Mouse (Mus musculus) forebrain, embryonic 12.5 days (tissue): ENCODE measurements around the gene Aak1. TPM values are rescaled to one million over a fixed set of nuclear protein-coding genes. Genes with fewer than 3 reads are reported as not detected.
A peak's percentile ranks its signal among the peaks of the same experiment; 100 is the strongest.

Experiments
- ATAC-seq: fragments of 200-750 bp; cut with Nextera tagmentation; 2 replicates; pipeline ENCODE4 v1.8.0; 2017; ENCODE audit warnings: moderate TSS enrichment; ENCODE audit not compliant: low FRiP score
- H3K27ac ChIP-seq: fragments of 300-500 bp; sonication (generic); 2 replicates; pipeline ENCODE4 v1.5.1; 2016; ENCODE audit warnings: mild to moderate bottlenecking
- H3K27me3 ChIP-seq: fragments of 300-500 bp; sonication (generic); 2 replicates; pipeline ENCODE4 v1.6.1; 2016; ENCODE audit warnings: mild to moderate bottlenecking
- H3K36me3 ChIP-seq: fragments of 300-500 bp; sonication (generic); replicated peaks from 2 replicates; pipeline ENCODE4 v1.6.1; 2016; ENCODE audit warnings: mild to moderate bottlenecking
- H3K4me1 ChIP-seq: fragments of 300-500 bp; sonication (generic); 2 replicates; pipeline ENCODE4 v1.6.1; 2016
- H3K4me2 ChIP-seq: fragments of 300-500 bp; sonication (generic); 2 replicates; pipeline ENCODE4 v1.6.1; 2016; ENCODE audit warnings: mild to moderate bottlenecking, moderate library complexity
- H3K4me3 ChIP-seq: fragments of 300-500 bp; sonication (generic); replicated peaks from 2 replicates; pipeline ENCODE4 v1.5.1; 2016; ENCODE audit warnings: mild to moderate bottlenecking
- H3K9ac ChIP-seq: fragments of 300-500 bp; sonication (generic); 2 replicates; pipeline ENCODE4 v1.6.1; 2016; ENCODE audit warnings: mild to moderate bottlenecking
- H3K9me3 ChIP-seq: fragments of 300-500 bp; sonication (generic); 2 replicates; pipeline ENCODE4 v1.6.1; 2016
- WGBS: fragments of 180-500 bp; shearing (Covaris S2); methylation state at CpG from one replicate; pipeline ENCODE4 v1.1.7; 2016; 5-methylcytosine and 5-hydroxymethylcytosine counted together
- polyA plus RNA-seq: library from polyadenylated mRNA; unstranded; fragments of >200 nt; fragmentation: Nextera tagmentation; extraction: Ambion mirVana; gene quantifications from 2 replicates; pipeline ENCODE4 v1.2.1, GENCODE M21; 2016

Gene Aak1
- polyA plus RNA-seq: 29.7 and 32.9 TPM in 2 replicates

GRCm38 (mm10) chr6:86848915-86849644 is at the start of gene Aak1:
Gene Aak1 (plus strand): TSS chr6:86849517.
- Histone ChIP-seq H3K36me3 (no peaks in the 10 kb centered on the region), H3K4me2 (peak within 1 kb of the TSS; percentile 92), H3K9ac (peak within 1 kb of the TSS; percentile 92), H3K27ac (peak within 1 kb of the TSS; percentile 97), H3K9me3 (no peaks in the 10 kb centered on the region), H3K4me3 (peak within 1 kb of the TSS; percentile 89), H3K4me1 (peaks cover 41% of the 10 kb centered on the region), H3K27me3 (no peaks in the 10 kb centered on the region)
- under 1% methylated on average over 60 of the region's 60 CpGs for WGBS
- peak; percentile 94 for ATAC-seq

DNA sequence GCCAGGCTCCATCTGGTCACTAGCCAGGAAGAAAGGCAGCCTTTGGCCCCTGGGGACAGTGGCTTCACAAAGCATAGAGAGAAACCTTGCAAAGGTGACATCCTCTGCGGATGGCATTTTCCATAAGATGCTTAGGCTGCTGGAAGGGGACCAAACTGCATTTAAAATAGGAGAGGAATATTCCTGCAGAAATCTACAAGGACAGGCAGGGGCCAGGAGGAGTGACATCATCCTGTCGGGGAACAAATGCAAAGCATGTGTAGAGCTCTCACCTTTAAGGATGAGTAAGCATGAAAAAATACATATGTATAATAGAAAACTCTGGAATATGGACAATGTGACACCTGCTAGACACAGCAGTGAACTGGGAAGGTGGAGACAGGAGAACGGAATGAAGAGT is 48.9 kb upstream of the Aak1 start:
- H3K36me3 ChIP-seq: no peaks in the 10 kb centered on the region
- H3K4me3 ChIP-seq: no peak overlapping the region
- no peak overlapping the region for H3K9ac ChIP-seq
- 88% methylated on average over 3 of the region's 3 CpGs for WGBS
- H3K9me3 ChIP-seq: no peaks in the 10 kb centered on the region
- ATAC-seq: no peak
- H3K4me1 ChIP-seq: no peaks in the 10 kb centered on the region
- peaks cover 10% of the 10 kb centered on the region for H3K27me3 ChIP-seq
- H3K4me2 ChIP-seq: no peak overlapping the region
- no peak overlapping the region for H3K27ac ChIP-seq

- no peaks in the 10 kb centered on the region for H3K4me1 ChIP-seq
- no peak overlapping the region for H3K4me3 ChIP-seq
- no peak overlapping the region for H3K9ac ChIP-seq
- H3K36me3 ChIP-seq: no peaks in the 10 kb centered on the region
- peaks cover 2% of the 10 kb centered on the region for H3K27me3 ChIP-seq
- no peak overlapping the region for H3K27ac ChIP-seq
- no peak overlapping the region for H3K4me2 ChIP-seq
- no peak for ATAC-seq
- WGBS: 50% methylated on average over 11 of the region's 11 CpGs
- no peaks in the 10 kb centered on the region for H3K9me3 ChIP-seq
Measured at GRCm38 (mm10) chr6:86801431-86801830, 47.9 kb upstream of the Aak1 start.

GRCm38 (mm10) chr6:86804646-86805045 is 44.7 kb upstream of the Aak1 start:
- H3K27ac ChIP-seq: no peak overlapping the region

DNA sequence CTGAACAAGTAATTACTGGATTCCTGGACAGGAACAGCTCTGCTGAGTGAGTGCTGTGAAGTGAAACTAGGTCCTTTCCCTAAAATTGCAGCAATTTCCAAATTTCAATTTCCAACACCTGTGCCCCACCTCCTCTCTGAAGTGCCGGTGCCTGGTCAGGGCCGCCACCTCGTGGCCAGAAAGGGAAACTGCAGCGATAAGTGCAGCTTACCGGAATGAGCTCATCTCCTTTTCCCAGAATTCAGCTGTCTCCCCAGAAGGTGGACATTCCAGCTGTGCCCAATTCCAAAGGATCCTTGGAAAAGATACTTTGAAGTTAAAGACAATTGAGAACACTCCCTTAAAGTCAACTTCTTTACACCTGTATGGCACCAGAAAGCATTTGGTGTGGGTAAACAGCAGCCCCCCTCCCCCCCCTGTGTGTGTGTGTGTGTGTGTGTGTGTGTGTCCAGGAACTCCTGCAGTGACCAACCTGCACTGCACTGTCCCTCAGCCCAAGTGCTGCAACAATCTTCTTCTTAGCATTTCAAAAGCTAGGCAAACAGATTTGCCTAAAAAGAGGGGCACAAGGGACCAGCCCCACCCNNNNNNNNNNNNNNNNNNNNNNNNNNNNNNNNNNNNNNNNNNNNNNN is 42.7 kb upstream of the Aak1 start:
- no peak for ATAC-seq
- Histone ChIP-seq H3K36me3 (no peaks in the 10 kb centered on the region), H3K9me3 (no peaks in the 10 kb centered on the region), H3K4me2 (no peak overlapping the region), H3K4me3 (no peak overlapping the region), H3K27ac (no peak overlapping the region), H3K4me1 (peaks cover 4% of the 10 kb centered on the region; the same call in 1 of the 2 replicates), H3K27me3 (peaks cover 5% of the 10 kb centered on the region; the same call in 1 of the 2 replicates), H3K9ac (no peak overlapping the region)
- 4% methylated on average over 5 of the region's 5 CpGs for WGBS

More at GRCm38 (mm10) chr6:86804646-86805045, 44.7 kb upstream of the Aak1 start:
- Histone ChIP-seq H3K27me3 (peaks cover 5% of the 10 kb centered on the region; the same call in 1 of the 2 replicates), H3K36me3 (no peaks in the 10 kb centered on the region), H3K4me1 (no peaks in the 10 kb centered on the region), H3K4me2 (no peak overlapping the region), H3K9me3 (no peaks in the 10 kb centered on the region), H3K4me3 (no peak overlapping the region), H3K9ac (no peak overlapping the region)
- ATAC-seq: no peak
- 81% methylated on average over 3 of the region's 3 CpGs for WGBS

DNA sequence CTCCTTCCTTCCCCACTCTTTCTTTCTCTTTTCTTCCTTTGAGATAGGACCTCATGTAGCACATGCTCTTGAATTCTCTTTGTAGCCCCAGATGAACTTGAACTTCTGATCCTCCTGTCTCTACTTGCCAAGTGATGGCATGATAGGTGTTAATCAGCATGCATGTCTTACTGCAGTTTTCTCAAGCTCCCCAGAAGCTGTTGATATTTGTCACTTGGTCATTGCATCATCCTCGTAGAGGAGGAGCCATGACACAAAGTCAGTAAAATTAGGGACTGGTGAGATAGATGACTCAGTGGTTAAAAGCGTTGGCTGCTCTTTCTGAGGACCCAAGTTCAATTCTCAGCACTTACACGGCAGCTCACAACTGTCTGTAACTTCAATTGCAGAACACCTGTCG is 36.4 kb upstream of the Aak1 start:
- H3K27ac ChIP-seq: no peak overlapping the region
- peaks cover 14% of the 10 kb centered on the region for H3K4me1 ChIP-seq
- no peak overlapping the region for H3K9ac ChIP-seq
- H3K4me2 ChIP-seq: no peak overlapping the region
- H3K4me3 ChIP-seq: no peak overlapping the region
- 62% methylated on average over 4 of the region's 4 CpGs for WGBS
- ATAC-seq: no peak
- H3K27me3 ChIP-seq: peaks cover 5% of the 10 kb centered on the region; the same call in 1 of the 2 replicates
- no peaks in the 10 kb centered on the region for H3K36me3 ChIP-seq
- no peaks in the 10 kb centered on the region for H3K9me3 ChIP-seq

- H3K4me2 ChIP-seq: no peak overlapping the region
- H3K9ac ChIP-seq: no peak overlapping the region
- no peak overlapping the region for H3K4me3 ChIP-seq
- peaks cover 14% of the 10 kb centered on the region for H3K4me1 ChIP-seq
- 25% methylated on average over 3 of the region's 3 CpGs for WGBS
- peaks cover 2% of the 10 kb centered on the region; the same call in 1 of the 2 replicates for H3K27me3 ChIP-seq
- H3K9me3 ChIP-seq: no peaks in the 10 kb centered on the region
- no peak for ATAC-seq
- no peaks in the 10 kb centered on the region for H3K36me3 ChIP-seq
- no peak overlapping the region for H3K27ac ChIP-seq
Measured at GRCm38 (mm10) chr6:86813341-86813740, 36.0 kb upstream of the Aak1 start.

DNA sequence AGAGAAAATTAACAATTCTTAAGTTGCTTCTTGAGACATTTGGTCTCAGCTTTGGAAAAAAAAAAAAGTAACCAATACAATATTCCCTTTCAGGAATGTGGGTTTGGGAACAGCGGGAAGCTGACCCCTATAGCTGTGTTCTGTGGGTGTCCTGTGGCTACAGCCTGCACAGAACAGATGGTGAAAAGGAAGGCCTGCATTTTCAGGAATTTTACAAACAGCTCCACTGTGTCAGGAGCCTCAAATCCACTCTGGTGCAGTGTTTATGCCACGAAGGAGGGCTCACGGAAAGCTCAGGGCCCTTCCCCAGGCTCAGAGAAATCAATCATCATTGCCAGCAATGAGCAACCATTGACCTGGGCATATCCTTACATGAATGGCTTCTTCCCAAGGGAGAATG is 34.4 kb upstream of the Aak1 start:
- 47% methylated on average over 3 of the region's 3 CpGs for WGBS
- H3K4me2 ChIP-seq: peak overlapping the region; percentile 24; the same call in 1 of the 2 replicates

GRCm38 (mm10) chr6:86815436-86815835 is 33.9 kb upstream of the Aak1 start:
- no peak for ATAC-seq

More for the DNA sequence above, 34.4 kb upstream of the Aak1 start:
- Histone ChIP-seq H3K4me1 (peaks cover 12% of the 10 kb centered on the region), H3K36me3 (no peaks in the 10 kb centered on the region), H3K4me3 (no peak overlapping the region), H3K27ac (0 out of 2 replicates have a peak overlapping the region, but pooled peaks have one; percentile 9), H3K9me3 (no peaks in the 10 kb centered on the region), H3K27me3 (no peaks in the 10 kb centered on the region), H3K9ac (no peak overlapping the region)
- ATAC-seq: no peak

DNA sequence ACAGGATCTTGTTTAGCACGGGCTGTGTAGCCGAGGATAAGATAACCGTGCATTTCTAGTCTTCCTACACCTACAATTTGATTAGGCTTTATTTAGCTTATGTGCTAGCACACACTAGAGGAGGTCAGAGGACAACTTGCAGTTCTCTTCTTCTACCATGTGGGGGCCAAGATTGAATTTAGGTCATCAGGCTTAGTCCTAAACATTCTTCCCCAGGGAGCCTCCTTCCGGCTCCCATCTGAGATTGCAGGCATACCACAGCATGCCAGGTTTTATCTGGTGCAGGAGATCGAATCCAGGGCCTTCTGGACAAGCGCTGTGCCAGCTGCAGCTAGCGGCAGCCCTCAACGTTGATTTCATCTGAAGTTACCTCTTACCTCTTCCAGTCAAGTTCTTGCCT is 32.7 kb upstream of the Aak1 start:
- no peaks in the 10 kb centered on the region for H3K36me3 ChIP-seq
- no peak for ATAC-seq
- H3K9ac ChIP-seq: no peak overlapping the region
- no peaks in the 10 kb centered on the region for H3K9me3 ChIP-seq
- WGBS: 26% methylated on average over 8 of the region's 8 CpGs
- H3K4me1 ChIP-seq: peaks cover 10% of the 10 kb centered on the region
- H3K27me3 ChIP-seq: no peaks in the 10 kb centered on the region
- no peak overlapping the region for H3K4me2 ChIP-seq
- no peak overlapping the region for H3K4me3 ChIP-seq
- no peak overlapping the region for H3K27ac ChIP-seq

More at GRCm38 (mm10) chr6:86815436-86815835, 33.9 kb upstream of the Aak1 start:
- H3K9me3 ChIP-seq: no peaks in the 10 kb centered on the region
- H3K9ac ChIP-seq: no peak overlapping the region
- peak overlapping the region; percentile 24; the same call in 1 of the 2 replicates for H3K4me2 ChIP-seq
- H3K27ac ChIP-seq: 0 out of 2 replicates have a peak overlapping the region, but pooled peaks have one; percentile 9
- H3K4me1 ChIP-seq: peaks cover 10% of the 10 kb centered on the region
- 5% methylated on average over 7 of the region's 7 CpGs for WGBS
- no peaks in the 10 kb centered on the region for H3K36me3 ChIP-seq
- H3K4me3 ChIP-seq: no peak overlapping the region
- no peaks in the 10 kb centered on the region for H3K27me3 ChIP-seq

GRCm38 (mm10) chr6:86818914-86819313 is 30.4 kb upstream of the Aak1 start:
- Histone ChIP-seq H3K9me3 (no peaks in the 10 kb centered on the region), H3K27me3 (peaks cover 16% of the 10 kb centered on the region; the same call in 1 of the 2 replicates), H3K4me3 (no peak overlapping the region), H3K9ac (no peak overlapping the region), H3K4me2 (no peak overlapping the region), H3K27ac (no peak overlapping the region), H3K4me1 (peaks cover 17% of the 10 kb centered on the region), H3K36me3 (no peaks in the 10 kb centered on the region)
- 84% methylated on average over 4 of the region's 4 CpGs for WGBS
- no peak for ATAC-seq

GRCm38 (mm10) chr6:86819926-86820325 is 29.4 kb upstream of the Aak1 start:
- Histone ChIP-seq H3K27ac (no peak overlapping the region), H3K4me1 (peaks cover 15% of the 10 kb centered on the region), H3K27me3 (peaks cover 16% of the 10 kb centered on the region; the same call in 1 of the 2 replicates), H3K36me3 (no peaks in the 10 kb centered on the region), H3K4me2 (no peak overlapping the region), H3K9me3 (no peaks in the 10 kb centered on the region), H3K4me3 (no peak overlapping the region), H3K9ac (no peak overlapping the region)
- WGBS: 77% methylated on average over 5 of the region's 5 CpGs
- ATAC-seq: no peak
